Mouse (Mus musculus) CH12.LX (cell line): ENCODE data around the gene Pskh1. TPM values are rescaled to one million over a fixed set of nuclear protein-coding genes. Genes with fewer than 3 reads are reported as not detected.

Experiments used
- DNase-seq: peaks from one replicate; pipeline ENCODE4 v3.0.0-alpha.2; 2013; ENCODE audit errors: extremely low read depth
- H3K27ac ChIP-seq: 2 replicates; pipeline ENCODE4 v1.5.1; 2012; ENCODE audit warnings: low read depth, mild to moderate bottlenecking, control low read depth, moderate library complexity; ENCODE audit not compliant: insufficient read depth
- H3K27me3 ChIP-seq: replicated peaks from 2 replicates; pipeline ENCODE3; 2012; ENCODE audit warnings: inconsistent platforms
- H3K36me3 ChIP-seq, 2 experiments: replicated peaks in 1 of 2; 2 replicates each; pipeline versions ENCODE3 to v1.6.1; 2012; ENCODE audit warnings: inconsistent platforms in 1 of 2, low read length in 1 of 2, mild to moderate bottlenecking in 1 of 2, mixed read lengths in 1 of 2, moderate library complexity in 1 of 2; ENCODE audit not compliant: control insufficient read depth in 1 of 2, insufficient read depth in 1 of 2
- H3K4me1 ChIP-seq, 2 experiments: 2 replicates each; pipeline ENCODE4 v1.6.1; 2012; ENCODE audit warnings: inconsistent platforms in 1 of 2, moderate library complexity in 1 of 2; ENCODE audit not compliant: insufficient read depth in 2 of 2, control insufficient read depth in 1 of 2
- H3K4me2 ChIP-seq: 2 replicates; pipeline ENCODE4 v1.6.1; 2012; ENCODE audit warnings: low read depth, mild to moderate bottlenecking, control low read depth; ENCODE audit not compliant: poor library complexity, insufficient read depth, severe bottlenecking
- H3K4me3 ChIP-seq, 3 experiments: fragments of 150-350 bp in 1 of 3; sonication (generic) in 1 of 3; replicated peaks in 1 of 3; 2 replicates each; pipeline versions ENCODE3 to v1.5.1; 2011 to 2012; ENCODE audit warnings: low read depth in 2 of 3, low read length in 2 of 3, mild to moderate bottlenecking in 2 of 3, moderate library complexity in 2 of 3, control low read depth in 1 of 3, improper control_type of control experiment in 1 of 3, inconsistent platforms in 1 of 3, mixed read lengths in 1 of 3; ENCODE audit not compliant: poor library complexity in 1 of 3
- H3K79me2 ChIP-seq: replicated peaks from 2 replicates; pipeline ENCODE4 v1.6.1; 2012; ENCODE audit warnings: mild to moderate bottlenecking, moderate library complexity; ENCODE audit not compliant: control insufficient read depth, poor library complexity, insufficient read depth, severe bottlenecking; ENCODE audit errors: extremely low read depth
- H3K9ac ChIP-seq: 2 replicates; pipeline ENCODE4 v1.6.1; 2012; ENCODE audit warnings: low read depth, mild to moderate bottlenecking, control low read depth, moderate library complexity; ENCODE audit not compliant: insufficient read depth
- H3K9me3 ChIP-seq: replicated peaks from 2 replicates; pipeline ENCODE3; 2012; ENCODE audit warnings: low read length, inconsistent platforms, mixed read lengths
- BHLHE40 ChIP-seq: IDR thresholded peaks from 2 replicates; pipeline ENCODE4 v1.6.1; 2011; ENCODE audit warnings: mild to moderate bottlenecking, low read depth, low read length, improper control_type of control experiment
- CTCF ChIP-seq, 2 experiments: IDR thresholded peaks in 1 of 2; conservative IDR thresholded peaks in 1 of 2; 2 replicates each; pipeline ENCODE4 v1.5.1; 2011 to 2012; ENCODE audit warnings: low read depth in 2 of 2, low read length in 2 of 2, improper control_type of control experiment in 1 of 2, inconsistent platforms in 1 of 2, mild to moderate bottlenecking in 1 of 2, moderate library complexity in 1 of 2
- E2F4 ChIP-seq: IDR thresholded peaks from 2 replicates; pipeline ENCODE4 v1.6.1; 2011; ENCODE audit warnings: low read depth, low read length, improper control_type of control experiment; ENCODE audit not compliant: insufficient replicate concordance
- ELF1 ChIP-seq: IDR thresholded peaks from 2 replicates; pipeline ENCODE4 v1.6.1; 2014; ENCODE audit warnings: low read depth, mild to moderate bottlenecking, inconsistent platforms, low read length, improper control_type of control experiment
- GABPA ChIP-seq: IDR thresholded peaks from 2 replicates; pipeline ENCODE4 v1.6.1; 2012; ENCODE audit warnings: low read depth, low read length, improper control_type of control experiment, inconsistent platforms; ENCODE audit not compliant: insufficient replicate concordance
- JUND ChIP-seq: conservative IDR thresholded peaks from 2 replicates; pipeline ENCODE4 v1.6.1; 2011; ENCODE audit warnings: low read depth, low read length, improper control_type of control experiment
- MAZ ChIP-seq: IDR thresholded peaks from 2 replicates; pipeline ENCODE4 v1.6.1; 2012; ENCODE audit warnings: low read depth, mild to moderate bottlenecking, inconsistent platforms, low read length, improper control_type of control experiment, moderate library complexity
- MEF2A ChIP-seq: IDR thresholded peaks from 2 replicates; pipeline ENCODE4 v1.6.1; 2014; ENCODE audit warnings: low read depth, mild to moderate bottlenecking, inconsistent platforms, low read length, improper control_type of control experiment, borderline replicate concordance
- MXI1 ChIP-seq: IDR thresholded peaks from 2 replicates; pipeline ENCODE4 v1.6.1; 2011; ENCODE audit warnings: mild to moderate bottlenecking, low read depth, low read length, improper control_type of control experiment
- NELFE ChIP-seq: IDR thresholded peaks from 2 replicates; pipeline ENCODE4 v1.6.1; 2011; ENCODE audit warnings: low read depth, low read length, improper control_type of control experiment
- RCOR1 ChIP-seq: conservative IDR thresholded peaks from 2 replicates; pipeline ENCODE4 v1.6.1; 2012; ENCODE audit warnings: low read depth, mild to moderate bottlenecking, inconsistent platforms, low read length, improper control_type of control experiment
- TBP ChIP-seq: conservative IDR thresholded peaks from 2 replicates; pipeline ENCODE4 v1.6.1; 2011; ENCODE audit warnings: low read depth, low read length, improper control_type of control experiment
- UBTF ChIP-seq: IDR thresholded peaks from 2 replicates; pipeline ENCODE4 v1.6.1; 2012; ENCODE audit warnings: low read depth, mild to moderate bottlenecking, inconsistent platforms, low read length, improper control_type of control experiment, moderate library complexity
- USF1 ChIP-seq: IDR thresholded peaks from 2 replicates; pipeline ENCODE4 v1.6.1; 2014; ENCODE audit warnings: low read depth, mild to moderate bottlenecking, inconsistent platforms, low read length, improper control_type of control experiment
- USF2 ChIP-seq: conservative IDR thresholded peaks from 2 replicates; pipeline ENCODE4 v1.6.1; 2011; ENCODE audit warnings: low read depth, low read length, improper control_type of control experiment
- ZC3H11A ChIP-seq: IDR thresholded peaks from 2 replicates; pipeline ENCODE4 v1.6.1; 2012; ENCODE audit warnings: low read depth, mild to moderate bottlenecking, inconsistent platforms, low read length, improper control_type of control experiment
- ZKSCAN1 ChIP-seq: IDR thresholded peaks from 2 replicates; pipeline ENCODE4 v1.6.1; 2012; ENCODE audit warnings: low read depth, inconsistent platforms, low read length, improper control_type of control experiment, borderline replicate concordance
- dilution Hi-C: fragments of 300-500 bp; cut with MboI; formaldehyde crosslinking; loops from 2 replicates; pipeline ENCODE4 v1.14.3; 2020; ENCODE audit warnings: low sequenced_read_pairs; ENCODE audit not compliant: extremely low pct_unique_long_range_greater_than_20kb, extremely low pct_ligation_motif_present
- in situ Hi-C: fragments of 300-500 bp; cut with MboI; formaldehyde crosslinking; loops from 3 replicates; pipeline ENCODE4 v1.14.3; 2019; ENCODE audit warnings: low sequenced_read_pairs, low pct_ligation_motif_present, low pct_unique_long_range_greater_than_20kb, mixed read lengths
- polyA plus RNA-seq: library from polyadenylated mRNA; unstranded; fragments of >175 nt; gene quantifications from 2 replicates; pipeline ENCODE4 v1.2.1, GENCODE M21; 2012; ENCODE audit warnings: low read depth; ENCODE audit not compliant: insufficient read length
- total RNA-seq, 2 experiments: library from RNA; depleted of rRNA; stranded (reverse); fragments of 300-350 nt in 1 of 2; fragments of >200 nt in 1 of 2; gene quantifications; 2 replicates each; pipeline ENCODE4 v1.2.3; 2012 to 2014

Gene Pskh1
- total and polyA plus RNA-seq, 3 experiments: 11.0 to 12.9 (median 12.3) TPM

DNA sequence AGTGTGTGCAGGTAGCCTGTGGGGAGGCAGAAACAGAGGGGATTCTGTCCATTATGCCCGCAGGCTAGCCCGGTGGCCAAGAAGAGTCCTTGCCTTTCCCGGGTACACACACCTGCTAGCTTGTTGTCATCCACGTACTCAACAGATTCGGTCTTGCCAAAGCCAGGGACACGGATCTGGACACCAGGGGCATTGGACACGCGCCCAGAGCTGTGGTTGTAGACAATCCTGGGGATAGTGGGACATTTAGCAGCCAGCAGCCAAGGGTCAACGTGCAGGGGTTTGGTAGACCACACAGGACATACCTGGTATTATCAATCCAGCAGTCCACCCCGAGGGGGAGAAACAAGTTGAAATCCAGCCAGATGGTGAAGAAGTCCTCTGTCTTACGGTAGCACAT lies 41.8 kb downstream of the Pskh1 start:
- Histone ChIP-seq H3K9me3 (no peaks in the 10 kb centered on the region), H3K4me3 (no peak overlapping the region), H3K79me2 (no peaks in the 10 kb centered on the region), H3K9ac (no peak overlapping the region), H3K36me3 (peaks cover 22 to 58% of the 10 kb centered on the region in 2 experiments), H3K4me1 (peaks cover 0 to 15% of the 10 kb centered on the region in 2 experiments; a peak in 2 of 4 replicates), H3K4me2 (no peak overlapping the region), H3K27me3 (no peaks in the 10 kb centered on the region), H3K27ac (no peak overlapping the region)
- no peak for TF ChIP-seq BHLHE40
- TF ChIP-seq ELF1: no peak
- no peak for TF ChIP-seq RCOR1
- no peak for TF ChIP-seq MEF2A
- TF ChIP-seq GABPA: no peak
- no peak for TF ChIP-seq MXI1
- no peak for TF ChIP-seq TBP
- no peak for DNase-seq
- dilution Hi-C loops (no loop called here), in situ Hi-C loops (no loop called here)

DNA sequence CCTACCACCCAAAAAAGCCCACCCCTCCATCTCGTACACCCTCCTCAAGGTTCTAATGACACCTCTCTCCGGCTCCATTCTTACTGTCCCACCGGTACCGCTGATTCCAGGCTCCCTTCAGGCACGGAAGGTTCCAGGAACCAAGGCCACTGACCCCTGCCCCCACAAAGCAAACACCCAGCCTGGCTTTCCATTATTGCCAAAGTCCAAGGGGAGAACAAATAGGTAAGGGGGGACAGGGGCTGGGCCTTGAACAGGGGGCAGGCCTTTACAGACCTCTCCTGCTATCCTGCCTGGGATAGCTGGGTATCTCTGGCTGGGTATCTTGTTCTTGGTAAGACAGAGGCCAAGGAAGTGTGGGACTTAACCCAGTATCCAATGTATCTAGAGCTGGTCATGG lies 42.3 kb downstream of the Pskh1 start:
- DNase-seq: no peak
- H3K9me3 ChIP-seq: no peaks in the 10 kb centered on the region
- no peak overlapping the region for H3K4me2 ChIP-seq
- H3K4me3 ChIP-seq: no peak overlapping the region
- H3K36me3 ChIP-seq: peaks cover 22 to 63% of the 10 kb centered on the region in 2 experiments
- dilution Hi-C loops: no loop called here
- TF ChIP-seq ZC3H11A (no peak), USF2 (no peak), TBP (no peak), MAZ (no peak), MXI1 (no peak), BHLHE40 (no peak), RCOR1 (no peak), CTCF (conservative IDR thresholded peaks at IDR 0.05 in 1 of 2, IDR thresholded peaks at IDR 0.05 in 1 of 2; ENCODE audit: low read depth in 2 of 2, low read length in 2 of 2) (no peak), USF1 (no peak), NELFE (no peak), E2F4 (no peak), JUND (no peak), UBTF (no peak), ZKSCAN1 (no peak), GABPA (no peak)
- H3K4me1 ChIP-seq: peaks cover 0 to 15% of the 10 kb centered on the region in 2 experiments; a peak in 2 of 4 replicates
- in situ Hi-C loops: no loop called here
- H3K27ac ChIP-seq: no peak overlapping the region
- no peak overlapping the region for H3K9ac ChIP-seq
- no peaks in the 10 kb centered on the region for H3K79me2 ChIP-seq
- H3K27me3 ChIP-seq: no peaks in the 10 kb centered on the region
